Mouse (Mus musculus) layer of hippocampus, adult 11-12 months (tissue): ENCODE measurements around the gene Bag1.
"Not testable (repeated sequence)": the region's sequence is repeated elsewhere in the genome, so short reads cannot be mapped to it uniquely, and the experiment has no call there.

ENCODE experiments used
- DNase-seq: peaks from one replicate; pipeline ENCODE4 v3.0.0; 2022; ENCODE audit warnings: low spot score

The Bag1 gene

GRCm38 (mm10) chr4:40934369-40934768 is 13.7 kb downstream of the Bag1 start:
- DNase-seq = not testable (repeated sequence)

- no peak for DNase-seq
Observed at GRCm38 (mm10) chr4:40933694-40934093, 14.4 kb downstream of the Bag1 start.

GRCm38 (mm10) chr4:40929046-40929445 is 19.0 kb downstream of the Bag1 start:
- no peak for DNase-seq

DNA sequence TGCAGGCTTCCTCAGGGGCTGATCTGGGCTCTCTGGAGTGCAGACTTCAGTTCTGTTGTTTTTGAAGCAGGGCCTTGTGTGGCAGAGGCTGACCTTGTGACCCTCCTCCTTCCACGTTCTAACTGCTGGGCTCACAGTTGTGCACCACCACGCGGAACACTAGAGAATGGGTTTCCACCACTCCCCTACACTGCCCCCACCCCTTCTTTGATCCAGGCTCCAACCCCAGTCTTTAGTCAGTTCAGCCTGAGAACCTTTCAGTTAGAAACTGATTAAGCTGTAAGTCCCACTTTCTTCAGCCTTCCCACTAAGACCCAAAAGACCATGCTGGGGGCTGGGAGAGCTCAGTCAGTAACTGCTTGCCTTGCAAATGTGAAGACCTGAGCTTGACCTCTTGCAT is 22.5 kb downstream of the Bag1 start:
- no peak for DNase-seq

GRCm38 (mm10) chr4:40923087-40923651 is 24.9 kb downstream of the Bag1 start:
- no peak for DNase-seq

DNA sequence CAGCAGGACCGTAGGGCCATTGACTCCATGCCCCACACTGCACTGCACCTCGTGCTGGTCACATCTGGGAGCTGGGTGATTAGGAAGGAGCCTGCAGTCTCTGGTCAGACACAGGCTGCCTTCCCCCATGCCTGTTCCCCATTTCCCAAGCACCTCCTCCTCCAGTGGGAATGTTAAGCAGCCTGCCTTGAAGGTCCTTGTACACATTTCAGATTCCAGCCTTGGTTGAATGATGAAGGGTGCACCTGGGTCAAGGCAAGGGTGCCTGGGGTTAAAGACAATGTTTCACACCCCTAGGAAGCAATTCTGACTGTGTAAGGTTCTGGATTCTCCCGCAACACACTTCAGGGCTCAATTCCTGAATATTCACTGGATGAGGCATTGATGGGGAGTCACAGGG is 26.8 kb downstream of the Bag1 start:
- no peak for DNase-seq

DNA sequence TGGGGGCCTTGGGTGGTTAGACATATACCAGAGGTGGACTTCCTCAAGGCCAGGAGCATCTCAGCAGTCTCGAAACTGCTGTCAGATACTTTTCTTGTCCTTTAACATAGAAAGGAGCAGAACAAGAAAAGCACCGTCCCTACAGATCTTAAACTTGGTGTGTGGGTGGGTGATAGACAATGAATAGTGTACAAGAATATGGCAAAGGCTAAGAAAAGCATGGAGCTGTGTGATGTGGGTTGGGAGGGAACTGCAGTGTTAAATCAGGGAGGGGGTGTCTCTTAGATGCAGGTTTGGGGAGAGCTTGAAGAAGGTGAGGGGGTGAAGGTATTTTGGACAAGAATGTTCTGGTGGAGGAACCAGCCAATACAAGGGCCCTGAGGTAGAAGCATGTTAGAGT is 27.5 kb downstream of the Bag1 start:
- DNase-seq = no peak

- no peak for DNase-seq
Observed at GRCm38 (mm10) chr4:40919785-40920184, 28.3 kb downstream of the Bag1 start, which contains the start of gene Spink4. TSS of gene Spink4 (plus strand) at chr4:40920052.

DNA sequence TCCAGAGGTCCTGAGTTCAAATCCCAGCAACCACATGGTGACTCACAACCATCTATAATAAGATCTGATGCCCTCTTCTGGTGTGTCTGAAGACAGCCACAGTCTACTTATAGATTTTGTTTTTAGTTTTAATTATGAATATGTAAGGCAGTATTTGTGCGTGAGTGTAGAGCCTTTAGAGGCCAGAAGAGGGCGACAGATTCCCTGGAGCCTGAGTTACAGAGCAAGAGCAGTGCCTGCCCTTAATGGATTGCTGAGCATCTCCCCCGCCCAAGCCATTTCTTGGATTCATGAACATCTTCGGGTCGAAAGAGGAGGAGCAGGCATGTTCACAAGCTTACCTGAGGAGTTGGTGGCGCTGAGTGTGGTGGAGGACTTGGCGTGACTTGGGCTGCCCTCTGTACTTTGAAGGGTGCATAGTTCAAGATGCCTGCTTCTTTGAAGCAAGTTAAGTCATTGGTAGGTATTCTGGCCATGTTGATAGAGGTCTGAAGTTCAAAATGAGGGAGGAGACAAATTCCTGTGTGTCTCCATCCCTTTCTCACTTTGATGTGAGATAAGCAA is 31.4 kb downstream of the Bag1 start:
- DNase-seq = no peak

DNA sequence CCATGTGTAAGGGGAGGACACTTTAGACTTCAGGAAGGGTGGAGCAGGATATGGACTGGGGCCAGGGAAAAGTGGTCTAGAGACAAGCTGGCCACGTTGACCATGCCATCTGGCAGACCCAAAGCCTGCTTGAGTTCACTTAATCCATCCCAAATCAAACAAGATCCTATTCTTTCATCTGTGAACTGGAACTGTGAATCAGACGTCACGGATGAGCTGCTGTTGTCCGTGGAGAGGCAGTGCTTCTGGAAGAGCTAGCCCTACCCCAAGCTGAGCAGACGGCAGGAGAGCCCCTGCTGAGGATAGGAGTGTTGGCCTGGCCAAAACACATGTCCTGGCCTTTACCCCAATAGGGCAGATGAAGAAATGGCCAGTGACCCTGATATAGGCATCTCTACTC is 32.1 kb downstream of the Bag1 start:
- no peak for DNase-seq

GRCm38 (mm10) chr4:40914287-40914867 is 33.7 kb downstream of the Bag1 start:
- DNase-seq = no peak

GRCm38 (mm10) chr4:40908261-40908969 is 39.7 kb downstream of the Bag1 start:
- no peak for DNase-seq

- DNase-seq = no peak
Observed at GRCm38 (mm10) chr4:40906298-40906697, 41.8 kb downstream of the Bag1 start.

DNA sequence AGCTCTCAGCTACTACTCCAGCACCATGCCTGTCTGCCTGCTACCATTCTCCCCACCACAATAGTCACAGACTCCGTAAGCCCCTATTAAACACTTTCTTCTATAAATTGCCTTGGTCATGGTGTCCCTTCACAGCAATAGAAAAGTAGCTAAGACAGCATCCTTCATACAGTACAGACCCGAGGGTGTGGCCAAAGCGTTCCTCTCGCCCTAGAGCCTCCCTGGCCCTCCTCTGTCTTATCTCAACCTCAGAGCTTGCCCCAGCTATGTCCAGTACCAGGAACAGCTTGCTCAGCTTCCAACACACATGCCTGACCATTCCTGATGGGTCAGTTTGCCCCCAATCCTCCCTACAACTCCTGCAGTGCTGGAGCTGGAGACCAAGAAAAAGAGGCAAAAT is 47.5 kb downstream of the Bag1 start:
- no peak for DNase-seq

GRCm38 (mm10) chr4:40900071-40900470 is 48.0 kb downstream of the Bag1 start:
- no peak for DNase-seq

- no peak for DNase-seq
Observed at GRCm38 (mm10) chr4:40899264-40899663, 48.8 kb downstream of the Bag1 start.

GRCm38 (mm10) chr4:40898476-40899044 is 49.5 kb downstream of the Bag1 start:
- DNase-seq = no peak

GRCm38 (mm10) chr4:40895646-40896045 is 52.4 kb downstream of the Bag1 start:
- no peak for DNase-seq

GRCm38 (mm10) chr4:40895118-40895517 is 53.0 kb downstream of the Bag1 start:
- no peak for DNase-seq

DNA sequence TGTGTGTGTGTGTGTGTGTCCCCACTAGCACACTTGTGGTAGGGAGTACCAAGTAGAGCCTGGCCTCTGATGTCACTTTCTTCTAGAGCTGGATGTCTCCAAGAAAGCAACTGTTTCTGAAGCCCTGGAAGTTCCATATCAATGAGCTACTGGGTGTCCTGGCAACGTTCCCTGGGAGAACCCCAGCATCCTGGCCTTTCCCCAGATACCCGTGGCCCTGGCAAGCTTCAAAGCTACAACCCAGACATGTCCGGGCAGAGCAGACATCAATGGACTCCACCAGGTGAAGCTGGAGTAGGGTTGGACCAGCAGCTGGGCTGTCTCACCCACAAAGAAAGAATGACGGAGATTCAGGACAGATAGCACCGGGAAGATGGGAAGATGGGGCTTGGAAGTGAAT is 56.9 kb downstream of the Bag1 start:
- no peak for DNase-seq

DNA sequence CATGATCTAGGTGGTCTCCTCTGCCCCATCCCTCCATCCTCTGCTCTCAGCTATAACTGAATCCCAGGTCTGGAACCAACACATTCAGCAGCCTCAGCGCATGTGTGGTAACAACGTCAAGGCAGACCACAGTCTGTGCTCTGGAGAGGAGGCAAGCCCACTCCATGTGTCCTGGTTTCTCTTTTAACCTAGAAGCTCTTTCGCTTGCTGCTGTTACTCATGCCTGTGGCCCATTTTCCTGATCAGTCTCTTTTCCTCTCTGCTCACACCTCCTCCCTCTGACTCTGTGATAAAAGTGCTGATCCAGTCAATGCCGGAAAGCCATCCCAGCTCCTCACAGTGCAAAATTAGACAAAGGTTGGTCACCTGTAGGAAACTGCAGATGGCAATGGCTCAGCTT is 58.1 kb downstream of the Bag1 start:
- no peak for DNase-seq

GRCm38 (mm10) chr4:40889252-40889651 is 58.8 kb downstream of the Bag1 start:
- DNase-seq = no peak

- DNase-seq = no peak
Observed at GRCm38 (mm10) chr4:40888839-40889238, 59.3 kb downstream of the Bag1 start.
